Mouse (Mus musculus) MEL (cell line): Measurements from ENCODE around the gene Cnbd2. TPM values are rescaled to one million over a fixed set of nuclear protein-coding genes. Genes with fewer than 3 reads are reported as not detected.
A peak's percentile ranks its signal among the peaks of the same experiment; 100 is the strongest.

Experiments used
- DNase-seq: peaks from one replicate; pipeline ENCODE4 v3.0.0; 2011; ENCODE audit warnings: low read depth, low spot score
- H3K27ac ChIP-seq: 2 replicates; pipeline ENCODE4 v1.5.1; 2012; ENCODE audit warnings: low read depth, mild to moderate bottlenecking, control low read depth, low read length, moderate library complexity; ENCODE audit not compliant: control insufficient read depth
- H3K27me3 ChIP-seq, 2 experiments: fragments of 150-350 bp in 1 of 2; sonication (generic) in 1 of 2; 2 replicates each; pipeline ENCODE4 v1.6.1; 2012; ENCODE audit warnings: low read length in 2 of 2, mild to moderate bottlenecking in 2 of 2, improper control_type of control experiment in 1 of 2, moderate library complexity in 1 of 2; ENCODE audit not compliant: insufficient read depth in 2 of 2, control insufficient read depth in 1 of 2
- H3K36me3 ChIP-seq, 2 experiments: 2 replicates each; pipeline ENCODE4 v1.6.1; 2012 to 2014; ENCODE audit warnings: low read length in 2 of 2, improper control_type of control experiment in 1 of 2, inconsistent platforms in 1 of 2, mild to moderate bottlenecking in 1 of 2; ENCODE audit not compliant: insufficient read depth in 2 of 2, control insufficient read depth in 1 of 2
- H3K4me1 ChIP-seq, 2 experiments: fragments of 150-350 bp in 1 of 2; sonication (generic) in 1 of 2; 2 replicates each; pipeline ENCODE4 v1.6.1; 2012; ENCODE audit warnings: low read length in 2 of 2, improper control_type of control experiment in 1 of 2, mild to moderate bottlenecking in 1 of 2; ENCODE audit not compliant: insufficient read depth in 2 of 2, control insufficient read depth in 1 of 2
- H3K4me3 ChIP-seq, 2 experiments: fragments of 150-350 bp in 1 of 2; sonication (generic) in 1 of 2; 2 replicates each; pipeline ENCODE4 v1.5.1; 2012; ENCODE audit warnings: low read depth in 2 of 2, low read length in 2 of 2, mild to moderate bottlenecking in 2 of 2, moderate library complexity in 2 of 2, control low read depth in 1 of 2, improper control_type of control experiment in 1 of 2; ENCODE audit not compliant: control insufficient read depth in 1 of 2, insufficient read depth in 1 of 2
- H3K79me2 ChIP-seq: 2 replicates; pipeline ENCODE4 v1.6.1; 2012; ENCODE audit warnings: mild to moderate bottlenecking, low read length, moderate library complexity; ENCODE audit not compliant: control insufficient read depth, poor library complexity, insufficient read depth
- H3K9ac ChIP-seq: 2 replicates; pipeline ENCODE4 v1.6.1; 2012; ENCODE audit warnings: low read depth, mild to moderate bottlenecking, control low read depth, low read length, moderate library complexity; ENCODE audit not compliant: control insufficient read depth, poor library complexity, severe bottlenecking
- H3K9me3 ChIP-seq: fragments of 150-350 bp; sonication (generic); replicated peaks from 2 replicates; pipeline ENCODE4 v1.6.1; 2012; ENCODE audit warnings: mild to moderate bottlenecking, low read length, improper control_type of control experiment, moderate library complexity; ENCODE audit not compliant: insufficient read depth
- CTCF ChIP-seq, 3 experiments: IDR thresholded peaks in 2 of 3; conservative IDR thresholded peaks in 1 of 3; 2 replicates each; pipeline ENCODE4 v1.5.1; 2011 to 2012; ENCODE audit warnings: low read length in 3 of 3, low read depth in 2 of 3, mild to moderate bottlenecking in 2 of 3, improper control_type of control experiment in 1 of 3, inconsistent platforms in 1 of 3, mixed read lengths in 1 of 3, moderate library complexity in 1 of 3; ENCODE audit not compliant: control insufficient read depth in 1 of 3, insufficient read depth in 1 of 3, poor library complexity in 1 of 3, severe bottlenecking in 1 of 3
- E2F4 ChIP-seq: IDR thresholded peaks from 2 replicates; pipeline ENCODE4 v1.6.1; 2011; ENCODE audit warnings: low read depth, low read length, improper control_type of control experiment, borderline replicate concordance
- ETS1 ChIP-seq: IDR thresholded peaks from 2 replicates; pipeline ENCODE4 v1.6.1; 2012; ENCODE audit warnings: low read depth, mild to moderate bottlenecking, inconsistent platforms, low read length, improper control_type of control experiment, moderate library complexity
- GABPA ChIP-seq: IDR thresholded peaks from 2 replicates; pipeline ENCODE4 v1.6.1; 2012; ENCODE audit warnings: low read depth, mild to moderate bottlenecking, inconsistent platforms, low read length, improper control_type of control experiment, moderate library complexity
- GATA1 ChIP-seq: IDR thresholded peaks from 2 replicates; pipeline ENCODE4 v1.6.1; 2011; ENCODE audit warnings: low read depth, low read length, improper control_type of control experiment
- HCFC1 ChIP-seq: IDR thresholded peaks from 2 replicates; pipeline ENCODE4 v1.6.1; 2012; ENCODE audit warnings: low read depth, mild to moderate bottlenecking, inconsistent platforms, low read length, improper control_type of control experiment, moderate library complexity
- JUND ChIP-seq: IDR thresholded peaks from 2 replicates; pipeline ENCODE4 v1.6.1; 2011; ENCODE audit warnings: low read depth, mild to moderate bottlenecking, improper control_type of control experiment, low read length
- MAX ChIP-seq: IDR thresholded peaks from 2 replicates; pipeline ENCODE4 v1.6.1; 2011; ENCODE audit warnings: low read length, improper control_type of control experiment
- MEF2A ChIP-seq: IDR thresholded peaks from 2 replicates; pipeline ENCODE4 v1.6.1; 2014; ENCODE audit warnings: low read depth, mild to moderate bottlenecking, inconsistent platforms, low read length, improper control_type of control experiment; ENCODE audit not compliant: poor library complexity, insufficient replicate concordance, severe bottlenecking; ENCODE audit errors: extremely low read depth
- MYC ChIP-seq: IDR thresholded peaks from 2 replicates; pipeline ENCODE4 v1.6.1; 2011; ENCODE audit warnings: low read depth, mild to moderate bottlenecking, low read length, improper control_type of control experiment, moderate library complexity
- NELFE ChIP-seq: IDR thresholded peaks from 2 replicates; pipeline ENCODE4 v1.6.1; 2011; ENCODE audit warnings: low read depth, low read length, improper control_type of control experiment
- POLR2A ChIP-seq, 2 experiments: IDR thresholded peaks; 2 replicates each; pipeline ENCODE4 v1.6.1; 2011 to 2012; ENCODE audit warnings: low read length in 2 of 2, mild to moderate bottlenecking in 2 of 2, control low read depth in 1 of 2, improper control_type of control experiment in 1 of 2, low read depth in 1 of 2, moderate library complexity in 1 of 2; ENCODE audit not compliant: control insufficient read depth in 1 of 2, insufficient read depth in 1 of 2, poor library complexity in 1 of 2
- POLR2AphosphoS2 ChIP-seq: IDR thresholded peaks from 2 replicates; pipeline ENCODE4 v1.6.1; 2011; ENCODE audit warnings: low read length, improper control_type of control experiment
- POLR2AphosphoS5 ChIP-seq: IDR thresholded peaks from 2 replicates; pipeline ENCODE4 v1.6.1; 2012; ENCODE audit warnings: low read depth, borderline replicate concordance, mild to moderate bottlenecking, inconsistent platforms, low read length, moderate library complexity, mixed read lengths
- RAD21 ChIP-seq: IDR thresholded peaks from 2 replicates; pipeline ENCODE4 v1.6.1; 2011; ENCODE audit warnings: mild to moderate bottlenecking, low read depth, low read length, improper control_type of control experiment
- RCOR1 ChIP-seq: IDR thresholded peaks from 2 replicates; pipeline ENCODE4 v1.6.1; 2012; ENCODE audit warnings: low read depth, mild to moderate bottlenecking, inconsistent platforms, low read length, improper control_type of control experiment
- SIN3A ChIP-seq: IDR thresholded peaks from 2 replicates; pipeline ENCODE4 v1.6.1; 2012; ENCODE audit warnings: low read length, improper control_type of control experiment, inconsistent platforms
- SMC3 ChIP-seq: IDR thresholded peaks from 2 replicates; pipeline ENCODE4 v1.6.1; 2011; ENCODE audit warnings: low read depth, low read length, improper control_type of control experiment
- TAL1 ChIP-seq: IDR thresholded peaks from 2 replicates; pipeline ENCODE4 v1.6.1; 2012; ENCODE audit warnings: mild to moderate bottlenecking, inconsistent platforms, low read length, moderate library complexity, mixed read lengths
- TBP ChIP-seq: IDR thresholded peaks from 2 replicates; pipeline ENCODE4 v1.8.0; 2011; ENCODE audit warnings: low read depth, low read length, improper control_type of control experiment
- ZKSCAN1 ChIP-seq: IDR thresholded peaks from 2 replicates; pipeline ENCODE4 v1.6.1; 2012; ENCODE audit warnings: low read depth, mild to moderate bottlenecking, inconsistent platforms, low read length, improper control_type of control experiment, moderate library complexity
- ZNF384 ChIP-seq: IDR thresholded peaks from 2 replicates; pipeline ENCODE4 v1.6.1; 2012; ENCODE audit warnings: low read depth, mild to moderate bottlenecking, inconsistent platforms, low read length, improper control_type of control experiment
- polyA plus RNA-seq, 2 experiments: library from polyadenylated mRNA; stranded (reverse) in 1 of 2; unstranded in 1 of 2; fragments of >175 nt in 1 of 2; fragments of >200 nt in 1 of 2; gene quantifications; 2 replicates each; pipeline versions ENCODE4 v1.2.1 to v1.2.4; 2012; ENCODE audit warnings: low replicate concordance in 2 of 2, low read depth in 1 of 2; ENCODE audit not compliant: insufficient read length in 2 of 2, insufficient read depth in 1 of 2, missing spikeins in 1 of 2
- total RNA-seq: library from RNA; depleted of rRNA; stranded (reverse); fragments of 300-350 nt; gene quantifications from 2 replicates; pipeline ENCODE4 v1.2.3, GENCODE M21; 2012

Cnbd2 gene
- total and polyA plus RNA-seq, 3 experiments = 1.8 to 4.8 TPM; not detected in 1

DNA sequence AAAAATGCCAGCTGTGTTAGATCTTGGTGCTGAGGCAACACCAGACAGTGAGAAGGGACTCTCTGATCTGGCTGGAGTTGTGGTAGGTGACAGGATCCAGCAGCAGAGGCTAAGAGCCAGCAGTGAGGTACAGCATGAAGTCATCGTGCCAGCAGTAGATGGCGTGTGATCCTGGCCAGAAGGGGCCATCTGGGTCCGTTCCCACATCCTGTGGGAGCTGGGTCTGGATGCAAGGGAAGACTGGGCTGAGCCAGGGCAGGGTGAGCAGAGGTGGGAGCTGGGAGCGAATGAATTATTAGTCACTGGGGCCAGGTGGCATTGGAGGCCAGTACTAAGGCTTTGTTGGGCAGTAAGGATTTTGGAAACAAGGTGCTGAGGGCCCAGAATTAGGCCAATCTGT lies 30.9 kb upstream of the Cnbd2 start:
- Histone ChIP-seq H3K9ac (no peak overlapping the region), H3K79me2 (no peaks in the 10 kb centered on the region), H3K4me1 (no peaks in the 10 kb centered on the region; a peak in 1 of 4 replicates), H3K36me3 (peaks cover 0 to 7% of the 10 kb centered on the region in 2 experiments; a peak in 3 of 4 replicates), H3K9me3 (no peaks in the 10 kb centered on the region), H3K27me3 (no peaks in the 10 kb centered on the region), H3K4me3 (no peak overlapping the region), H3K27ac (no peak overlapping the region)
- DNase-seq = no peak
- no peak for TF ChIP-seq GABPA
- no peak for TF ChIP-seq RCOR1
- TF ChIP-seq NELFE = no peak
- no peak for TF ChIP-seq POLR2AphosphoS2

DNA sequence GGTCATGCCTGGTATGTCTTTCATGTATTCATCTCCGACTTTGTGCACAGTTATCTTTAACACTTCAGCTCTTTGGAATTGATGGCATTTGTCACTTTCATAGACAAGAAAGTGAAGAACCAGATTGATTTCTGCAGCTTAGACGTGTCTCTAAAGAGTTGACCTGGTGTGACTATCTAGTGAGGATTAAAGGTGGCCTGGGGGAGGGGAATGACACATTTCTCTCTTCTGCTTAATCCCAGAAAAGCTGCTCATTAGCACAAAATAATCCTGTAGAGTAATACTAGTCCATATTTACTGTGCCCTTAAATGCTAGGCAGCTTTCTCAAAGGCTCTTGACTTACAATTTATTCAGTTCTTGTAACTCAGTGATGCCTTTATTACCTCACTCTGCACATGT lies 26.9 kb upstream of the Cnbd2 start:
- Histone ChIP-seq H3K36me3 (peaks cover 0 to 5% of the 10 kb centered on the region in 2 experiments; a peak in 2 of 4 replicates), H3K4me3 (no peak overlapping the region), H3K4me1 (no peaks in the 10 kb centered on the region), H3K27ac (no peak overlapping the region), H3K9me3 (no peaks in the 10 kb centered on the region), H3K27me3 (no peaks in the 10 kb centered on the region), H3K79me2 (no peaks in the 10 kb centered on the region), H3K9ac (no peak overlapping the region)
- no peak for TF ChIP-seq ETS1
- no peak for DNase-seq

DNA sequence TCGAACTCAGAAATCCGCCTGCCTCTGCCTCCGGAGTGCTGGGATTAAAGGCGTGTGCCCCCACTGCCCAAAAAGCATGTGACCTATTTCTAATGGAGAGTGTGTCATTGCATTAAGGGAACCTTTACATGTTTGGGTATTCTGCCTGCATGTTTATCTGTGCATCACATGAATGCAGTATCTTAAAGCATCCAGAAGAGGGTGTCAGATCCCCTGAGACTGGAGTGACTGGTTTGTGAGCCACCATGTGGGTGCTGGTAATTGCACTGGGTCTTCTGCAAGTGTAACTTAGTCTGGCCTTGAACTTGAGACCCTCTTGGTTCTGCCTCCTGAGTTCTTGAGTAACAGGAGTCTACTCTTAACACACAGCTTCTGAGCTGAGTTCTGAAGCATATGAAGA lies 25.4 kb upstream of the Cnbd2 start:
- DNase-seq = peak; percentile 41
- Histone ChIP-seq H3K27ac (no peak overlapping the region), H3K4me1 (no peaks in the 10 kb centered on the region), H3K9me3 (no peaks in the 10 kb centered on the region), H3K4me3 (no peak overlapping the region), H3K79me2 (no peaks in the 10 kb centered on the region), H3K27me3 (no peaks in the 10 kb centered on the region), H3K9ac (no peak overlapping the region), H3K36me3 (peaks cover 0 to 3% of the 10 kb centered on the region in 2 experiments; a peak in 2 of 4 replicates)
- TF ChIP-seq CTCF (IDR thresholded peaks at IDR 0.05 in 2 of 3, conservative IDR thresholded peaks at IDR 0.05 in 1 of 3; ENCODE audit: control insufficient read depth in 1 of 3, insufficient read depth in 1 of 3, low read depth in 2 of 3, low read length in 3 of 3, poor library complexity in 1 of 3, severe bottlenecking in 1 of 3) (peak in 2 of 3 experiments; percentile 30 to 52; a peak in 3 of 6 replicates), SMC3 (peak; percentile 56), JUND (no peak), RAD21 (peak; percentile 43)

DNA sequence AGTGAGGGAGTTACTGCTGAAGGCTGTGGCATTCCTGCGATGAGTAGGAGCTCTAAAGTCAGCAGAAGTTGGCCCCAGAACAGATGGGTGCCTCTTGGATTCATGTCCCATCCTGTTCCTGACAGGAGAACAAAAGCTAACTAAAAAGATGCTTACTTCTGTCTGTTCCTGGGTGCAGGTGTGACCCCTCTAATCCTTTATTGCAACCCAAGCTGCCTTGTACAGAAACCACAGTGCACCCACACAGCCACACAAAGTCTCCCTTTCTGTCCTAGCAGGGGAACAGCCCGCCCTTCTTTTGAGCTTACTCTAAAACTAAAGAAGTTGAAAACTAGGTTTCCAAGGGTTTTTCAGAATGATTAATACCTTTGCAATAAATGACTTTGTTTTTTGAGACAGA lies 23.9 kb upstream of the Cnbd2 start:
- no peaks in the 10 kb centered on the region for H3K27me3 ChIP-seq
- peaks cover 0 to 3% of the 10 kb centered on the region in 2 experiments; a peak in 2 of 4 replicates for H3K36me3 ChIP-seq
- no peak for DNase-seq
- TF ChIP-seq TBP = no peak
- no peak for TF ChIP-seq MYC
- no peak for TF ChIP-seq ETS1
- no peak for TF ChIP-seq RCOR1
- no peak for TF ChIP-seq MAX
- TF ChIP-seq MEF2A = no peak
- TF ChIP-seq GATA1 = no peak
- TF ChIP-seq TAL1 = no peak
- TF ChIP-seq GABPA = no peak
- TF ChIP-seq JUND = no peak
- no peak for TF ChIP-seq SIN3A
- no peak for TF ChIP-seq POLR2AphosphoS5
- no peak for TF ChIP-seq ZKSCAN1
- TF ChIP-seq POLR2A (IDR thresholded peaks at IDR 0.05; ENCODE audit: control insufficient read depth in 1 of 2, insufficient read depth in 1 of 2, low read depth in 1 of 2, low read length in 2 of 2, poor library complexity in 1 of 2) = no peak
- TF ChIP-seq HCFC1 = no peak
- no peak for TF ChIP-seq E2F4
- TF ChIP-seq POLR2AphosphoS2 = no peak
- no peak for TF ChIP-seq ZNF384

More for the DNA sequence above, 23.9 kb upstream of the Cnbd2 start:
- Histone ChIP-seq H3K4me1 (no peaks in the 10 kb centered on the region), H3K4me3 (no peak overlapping the region), H3K79me2 (no peaks in the 10 kb centered on the region), H3K27ac (no peak overlapping the region), H3K9ac (no peak overlapping the region), H3K9me3 (no peaks in the 10 kb centered on the region)
